Mouse (Mus musculus): ENCODE data around the gene Tex10. TPM values are rescaled to one million over a fixed set of nuclear protein-coding genes. Genes with fewer than 3 reads are reported as not detected.
A peak's percentile ranks its signal among the peaks of the same experiment; 100 is the strongest.

The Tex10 gene
- polyA plus RNA-seq, 1 experiment = 17.1 TPM

DNA sequence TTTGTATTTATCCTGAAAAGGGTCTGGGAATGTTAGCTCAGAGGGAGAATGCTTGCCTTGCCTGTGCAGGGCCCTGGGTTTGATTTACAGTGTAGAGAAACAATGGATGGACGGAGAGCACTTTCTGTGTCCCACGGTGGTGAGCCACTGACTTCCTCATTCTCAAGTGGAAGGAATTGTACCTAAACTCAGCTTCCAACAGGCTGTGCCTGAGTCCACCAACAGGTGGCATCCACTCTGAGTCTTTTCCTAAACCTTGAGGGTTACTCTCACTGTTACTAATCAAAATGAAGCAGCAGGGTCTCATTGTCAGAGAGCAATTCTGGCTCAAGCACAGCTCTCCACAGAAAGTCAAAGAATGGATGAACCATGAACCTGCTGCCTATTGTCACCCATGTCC is 8.0 kb upstream of the Tex10 start:
- Histone ChIP-seq H3K27me3 (ENCODE audit: control insufficient read depth, insufficient read depth, insufficient read length) (no peaks in the 10 kb centered on the region), H3K79me3 (ENCODE audit: low read depth) (no peaks in the 10 kb centered on the region), H3K36me3 (ENCODE audit: control insufficient read depth, insufficient read depth) (no peaks in the 10 kb centered on the region), H3K79me2 (ENCODE audit: control insufficient read depth, insufficient read depth) (no peaks in the 10 kb centered on the region), H3ac (ENCODE audit: control insufficient read depth, insufficient read length, low read depth) (no peak overlapping the region), H3K4me3 (ENCODE audit: insufficient read depth, poor library complexity, severe bottlenecking) (no peak overlapping the region)
- TF ChIP-seq CTCF (IDR thresholded peaks at IDR 0.05; ENCODE audit: control insufficient read depth, insufficient read depth, insufficient read length) = no peak
- no peak for TF ChIP-seq MAX (IDR thresholded peaks at IDR 0.05)
- no peak for TF ChIP-seq USF1 (IDR thresholded peaks at IDR 0.05; ENCODE audit: low read depth)

DNA sequence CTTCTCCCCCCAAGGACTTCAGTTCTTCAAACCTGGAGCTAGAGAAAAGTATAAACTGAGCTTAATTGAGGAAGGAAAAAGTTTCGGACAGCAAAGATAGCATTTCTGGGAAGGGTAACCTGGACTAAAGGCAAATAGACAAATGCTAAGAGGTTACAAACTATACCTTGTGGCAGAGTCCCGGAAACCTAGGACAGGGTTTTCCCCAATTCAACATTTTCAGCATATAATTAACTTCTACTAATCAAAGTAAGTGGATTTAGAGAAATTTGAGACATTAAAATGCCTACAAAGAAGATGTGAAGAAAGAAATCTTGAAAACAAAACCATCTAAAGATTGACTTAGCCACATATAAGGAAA is 372 bp upstream of the Tex10 start:
- Histone ChIP-seq H3K36me3 (ENCODE audit: control insufficient read depth, insufficient read depth) (peaks cover 18% of the 10 kb centered on the region), H3K79me3 (ENCODE audit: low read depth) (peaks cover 38% of the 10 kb centered on the region), H3K79me2 (ENCODE audit: control insufficient read depth, insufficient read depth) (peaks cover 47% of the 10 kb centered on the region), H3K27me3 (ENCODE audit: control insufficient read depth, insufficient read depth, insufficient read length) (no peaks in the 10 kb centered on the region), H3K4me3 (ENCODE audit: insufficient read depth, poor library complexity, severe bottlenecking) (peak overlapping the region; percentile 91), H3ac (ENCODE audit: control insufficient read depth, insufficient read length, low read depth) (no peak overlapping the region)
- TF ChIP-seq MYOG (IDR thresholded peaks at IDR 0.05; ENCODE audit: control insufficient read depth, extremely low read depth, insufficient read length) (no peak), MAX (IDR thresholded peaks at IDR 0.05) (no peak), USF1 (IDR thresholded peaks at IDR 0.05; ENCODE audit: low read depth) (no peak), CEBPB (IDR thresholded peaks at IDR 0.05; ENCODE audit: low read depth) (no peak), CTCF (IDR thresholded peaks at IDR 0.05; ENCODE audit: control insufficient read depth, insufficient read depth, insufficient read length) (no peak), FOSL1 (IDR thresholded peaks at IDR 0.05; ENCODE audit: insufficient read depth, low read length, poor library complexity, severe bottlenecking) (no peak), MYOD1 (IDR thresholded peaks at IDR 0.05; ENCODE audit: control insufficient read depth, insufficient read length, low read depth) (no peak)

DNA sequence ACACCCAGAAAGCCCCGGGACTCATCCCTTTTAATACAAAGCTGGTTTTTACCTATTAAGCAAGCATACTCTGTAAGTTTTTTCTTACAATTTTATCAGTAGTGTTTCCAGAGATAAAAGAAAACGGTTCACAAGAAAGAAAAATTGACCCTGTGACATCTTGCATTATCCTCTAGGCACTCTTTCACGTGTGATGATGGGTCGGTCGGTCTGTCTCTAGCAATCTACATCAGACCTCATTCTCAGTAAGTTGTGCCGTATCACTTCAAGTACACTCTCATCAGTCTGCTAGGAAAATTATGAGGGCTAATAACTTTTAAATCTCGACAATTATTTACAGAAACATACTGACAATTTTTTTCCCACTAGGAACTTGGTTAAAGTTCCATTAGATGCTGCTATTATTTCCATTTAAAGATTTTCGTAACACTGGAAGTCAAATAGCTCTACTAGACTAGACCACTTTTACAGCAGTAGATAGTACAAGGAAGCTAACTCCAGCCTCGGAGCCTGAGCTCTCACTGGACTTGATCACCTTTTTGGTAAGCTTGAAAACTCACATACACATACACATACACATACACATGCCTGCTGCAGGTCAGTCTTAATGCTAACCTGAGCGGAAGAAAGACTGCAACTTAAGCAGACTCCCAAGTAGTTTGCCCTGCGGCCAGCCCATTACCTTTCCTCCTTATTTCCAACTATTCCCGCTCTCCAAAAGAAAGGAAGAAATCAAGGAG is 1.0 kb downstream of the Tex10 start:
- Histone ChIP-seq H3K79me3 (ENCODE audit: low read depth) (peaks cover 41% of the 10 kb centered on the region), H3K4me3 (ENCODE audit: insufficient read depth, poor library complexity, severe bottlenecking) (peak overlapping the region; percentile 91), H3K79me2 (ENCODE audit: control insufficient read depth, insufficient read depth) (peaks cover 60% of the 10 kb centered on the region), H3K36me3 (ENCODE audit: control insufficient read depth, insufficient read depth) (peaks cover 32% of the 10 kb centered on the region), H3ac (ENCODE audit: control insufficient read depth, insufficient read length, low read depth) (peak overlapping the region; percentile 97), H3K27me3 (ENCODE audit: control insufficient read depth, insufficient read depth, insufficient read length) (no peaks in the 10 kb centered on the region)
- no peak for TF ChIP-seq USF1 (IDR thresholded peaks at IDR 0.05; ENCODE audit: low read depth)
- TF ChIP-seq MYOG (IDR thresholded peaks at IDR 0.05; ENCODE audit: control insufficient read depth, extremely low read depth, insufficient read length) = no peak
- TF ChIP-seq MAX (IDR thresholded peaks at IDR 0.05) = no peak
- no peak for TF ChIP-seq CEBPB (IDR thresholded peaks at IDR 0.05; ENCODE audit: low read depth)
- TF ChIP-seq MYOD1 (IDR thresholded peaks at IDR 0.05; ENCODE audit: control insufficient read depth, insufficient read length, low read depth) = no peak
- no peak for TF ChIP-seq FOSL1 (IDR thresholded peaks at IDR 0.05; ENCODE audit: insufficient read depth, low read length, poor library complexity, severe bottlenecking)
- no peak for TF ChIP-seq CTCF (IDR thresholded peaks at IDR 0.05; ENCODE audit: control insufficient read depth, insufficient read depth, insufficient read length)

DNA sequence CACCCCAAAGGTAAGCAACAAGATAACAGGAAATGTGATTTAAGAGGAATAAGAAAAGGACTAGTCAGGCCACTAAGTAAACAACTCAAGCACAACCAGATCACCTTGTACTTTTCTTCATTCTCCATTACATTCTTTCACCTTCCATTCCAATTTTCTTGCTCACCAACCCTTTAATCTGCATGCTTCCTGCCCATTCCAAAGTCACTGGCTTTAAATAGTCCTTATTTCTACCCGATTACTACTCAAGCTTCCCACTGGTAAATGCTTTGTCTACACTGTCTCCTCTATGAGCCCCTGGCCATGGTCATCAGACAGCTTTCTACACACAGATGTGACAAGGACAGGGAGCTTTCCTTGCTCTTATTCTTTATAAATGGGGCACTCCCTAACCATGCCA is 2.3 kb downstream of the Tex10 start:
- Histone ChIP-seq H3K27me3 (ENCODE audit: control insufficient read depth, insufficient read depth, insufficient read length) (no peaks in the 10 kb centered on the region), H3K4me3 (ENCODE audit: insufficient read depth, poor library complexity, severe bottlenecking) (no peak overlapping the region), H3K79me3 (ENCODE audit: low read depth) (peaks cover 47% of the 10 kb centered on the region), H3K36me3 (ENCODE audit: control insufficient read depth, insufficient read depth) (peaks cover 43% of the 10 kb centered on the region), H3K79me2 (ENCODE audit: control insufficient read depth, insufficient read depth) (peaks cover 60% of the 10 kb centered on the region), H3ac (ENCODE audit: control insufficient read depth, insufficient read length, low read depth) (no peak overlapping the region)
- TF ChIP-seq MYOD1 (IDR thresholded peaks at IDR 0.05; ENCODE audit: control insufficient read depth, insufficient read length, low read depth) (no peak), MAX (IDR thresholded peaks at IDR 0.05) (no peak), FOSL1 (IDR thresholded peaks at IDR 0.05; ENCODE audit: insufficient read depth, low read length, poor library complexity, severe bottlenecking) (no peak), USF1 (IDR thresholded peaks at IDR 0.05; ENCODE audit: low read depth) (no peak), CTCF (IDR thresholded peaks at IDR 0.05; ENCODE audit: control insufficient read depth, insufficient read depth, insufficient read length) (no peak), MYOG (IDR thresholded peaks at IDR 0.05; ENCODE audit: control insufficient read depth, extremely low read depth, insufficient read length) (no peak), CEBPB (IDR thresholded peaks at IDR 0.05; ENCODE audit: low read depth) (no peak)

DNA sequence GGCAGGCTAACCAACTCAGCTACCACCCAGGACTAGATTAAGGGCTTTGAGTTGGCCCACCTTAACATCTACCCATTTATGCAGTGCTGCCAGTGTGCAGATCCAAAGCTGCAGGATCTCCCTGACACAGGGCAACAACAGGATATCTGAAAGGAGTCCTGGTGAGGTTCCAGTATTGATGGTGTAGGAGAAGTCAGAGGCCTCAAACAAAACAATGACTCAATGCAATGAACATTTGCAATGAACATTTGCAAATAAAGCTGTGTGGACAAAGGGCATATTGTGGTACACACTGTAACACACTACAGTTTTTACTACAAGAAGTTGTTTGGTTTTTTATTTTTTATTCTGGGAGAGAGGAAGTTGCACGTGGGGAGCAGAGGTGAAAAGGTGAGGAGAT is 12.2 kb downstream of the Tex10 start:
- H3K36me3 ChIP-seq (ENCODE audit: control insufficient read depth, insufficient read depth) = peaks cover 90% of the 10 kb centered on the region
- peaks cover 4% of the 10 kb centered on the region for H3K79me3 ChIP-seq (ENCODE audit: low read depth)
- no peak overlapping the region for H3ac ChIP-seq (ENCODE audit: control insufficient read depth, insufficient read length, low read depth)
- TF ChIP-seq CEBPB (IDR thresholded peaks at IDR 0.05; ENCODE audit: low read depth) (no peak), USF1 (IDR thresholded peaks at IDR 0.05; ENCODE audit: low read depth) (no peak), MAX (IDR thresholded peaks at IDR 0.05) (no peak), CTCF (IDR thresholded peaks at IDR 0.05; ENCODE audit: control insufficient read depth, insufficient read depth, insufficient read length) (no peak), MYOD1 (IDR thresholded peaks at IDR 0.05; ENCODE audit: control insufficient read depth, insufficient read length, low read depth) (no peak), MYOG (IDR thresholded peaks at IDR 0.05; ENCODE audit: control insufficient read depth, extremely low read depth, insufficient read length) (no peak), FOSL1 (IDR thresholded peaks at IDR 0.05; ENCODE audit: insufficient read depth, low read length, poor library complexity, severe bottlenecking) (no peak)
- H3K27me3 ChIP-seq (ENCODE audit: control insufficient read depth, insufficient read depth, insufficient read length) = no peaks in the 10 kb centered on the region
- no peak overlapping the region for H3K4me3 ChIP-seq (ENCODE audit: insufficient read depth, poor library complexity, severe bottlenecking)
- H3K79me2 ChIP-seq (ENCODE audit: control insufficient read depth, insufficient read depth) = peaks cover 22% of the 10 kb centered on the region

DNA sequence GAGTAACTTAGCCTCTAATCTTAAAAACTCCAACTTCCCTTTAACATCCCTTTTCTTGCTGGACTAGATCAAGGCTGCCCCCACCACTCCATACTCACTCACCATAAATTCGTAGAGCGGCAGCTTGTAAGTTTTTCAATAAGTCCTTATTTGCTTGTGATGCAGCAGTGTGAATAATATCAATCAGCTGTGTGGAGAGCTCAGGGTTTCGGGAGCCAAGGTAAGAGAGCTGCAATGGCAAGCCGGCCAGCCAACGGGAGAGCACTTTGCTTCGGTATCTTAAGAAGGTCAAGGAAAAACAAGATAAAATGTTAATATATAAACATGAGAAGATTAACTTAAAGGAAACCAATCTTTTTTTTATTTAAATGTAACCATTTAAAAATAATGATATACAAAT is 14.8 kb downstream of the Tex10 start:
- Histone ChIP-seq H3K36me3 (ENCODE audit: control insufficient read depth, insufficient read depth) (peaks cover 89% of the 10 kb centered on the region), H3K27me3 (ENCODE audit: control insufficient read depth, insufficient read depth, insufficient read length) (no peaks in the 10 kb centered on the region), H3ac (ENCODE audit: control insufficient read depth, insufficient read length, low read depth) (no peak overlapping the region), H3K79me2 (ENCODE audit: control insufficient read depth, insufficient read depth) (no peaks in the 10 kb centered on the region), H3K79me3 (ENCODE audit: low read depth) (peaks cover 2% of the 10 kb centered on the region), H3K4me3 (ENCODE audit: insufficient read depth, poor library complexity, severe bottlenecking) (no peak overlapping the region)
- TF ChIP-seq MYOG (IDR thresholded peaks at IDR 0.05; ENCODE audit: control insufficient read depth, extremely low read depth, insufficient read length) (no peak), MAX (IDR thresholded peaks at IDR 0.05) (no peak), MYOD1 (IDR thresholded peaks at IDR 0.05; ENCODE audit: control insufficient read depth, insufficient read length, low read depth) (no peak), CEBPB (IDR thresholded peaks at IDR 0.05; ENCODE audit: low read depth) (no peak), USF1 (IDR thresholded peaks at IDR 0.05; ENCODE audit: low read depth) (no peak), FOSL1 (IDR thresholded peaks at IDR 0.05; ENCODE audit: insufficient read depth, low read length, poor library complexity, severe bottlenecking) (no peak), CTCF (IDR thresholded peaks at IDR 0.05; ENCODE audit: control insufficient read depth, insufficient read depth, insufficient read length) (no peak)
